Mouse (Mus musculus): ENCODE measurements at regions not wholly inside any gene's neighbourhood (a gene's known extent, or its start where the extent isn't known, plus 50 kb on each side); places are given as distances from the start of the nearest gene placed in this dataset.

DNA sequence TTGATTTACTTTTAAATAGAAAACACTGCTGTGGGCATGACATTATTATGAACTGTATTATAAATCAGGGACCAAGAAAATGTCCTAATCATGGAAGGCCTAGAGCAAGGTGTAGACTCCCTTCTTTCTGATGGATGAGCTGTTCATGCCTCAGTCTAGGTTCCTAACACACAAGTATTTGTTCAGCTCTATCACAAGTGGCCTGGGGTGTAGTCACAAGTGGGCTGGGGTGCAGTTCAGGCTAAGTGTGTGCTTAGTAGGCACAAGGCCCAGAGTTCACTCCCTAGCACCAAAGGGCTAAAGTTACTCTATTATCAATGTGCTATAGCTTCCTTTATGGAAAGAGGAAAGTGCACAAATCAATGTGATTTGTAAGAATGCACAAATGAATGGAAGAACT is 55.6 kb upstream of the Bmp2 start:
- Histone ChIP-seq H3K9me3 (replicated peaks) (no peaks in the 10 kb centered on the region), H3K27ac (no peak overlapping the region), H3K4me3 (replicated peaks) (no peak overlapping the region), H3K4me1 (replicated peaks) (peaks cover 15% of the 10 kb centered on the region), H3K4me2 (no peak overlapping the region), H3K27me3 (no peaks in the 10 kb centered on the region), H3K9ac (no peak overlapping the region), H3K36me3 (no peaks in the 10 kb centered on the region)
- no peak for DNase-seq
- no peak for ATAC-seq (ENCODE audit: low read depth)

DNA sequence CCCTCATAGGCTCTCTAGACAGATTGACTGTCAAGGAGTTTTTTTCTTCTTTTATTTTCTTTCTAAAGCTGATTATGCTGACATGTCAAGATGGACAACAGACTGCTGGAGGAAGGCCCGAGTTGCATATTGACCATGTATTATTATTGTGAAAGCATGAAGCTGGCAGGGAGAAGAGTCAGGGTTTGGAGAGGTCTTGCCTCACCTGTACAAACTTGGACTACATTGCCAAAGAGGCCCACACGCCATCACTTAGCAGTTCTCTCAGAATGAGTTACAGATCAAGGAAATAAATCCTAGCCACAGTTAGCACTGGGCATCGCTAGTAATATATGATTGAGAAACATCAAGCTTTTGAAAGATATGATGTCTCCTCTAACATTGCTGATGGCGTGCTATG is 54.9 kb upstream of the Bmp2 start:
- 56% methylated on average over 4 of the region's 4 CpGs for WGBS (ENCODE audit: insufficient replicate concordance)
- Histone ChIP-seq H3K36me3 (no peaks in the 10 kb centered on the region), H3K27me3 (no peaks in the 10 kb centered on the region), H3K4me2 (no peak overlapping the region), H3K9me3 (replicated peaks) (no peaks in the 10 kb centered on the region), H3K4me1 (replicated peaks) (peaks cover 15% of the 10 kb centered on the region), H3K27ac (no peak overlapping the region), H3K9ac (no peak overlapping the region), H3K4me3 (replicated peaks) (no peak overlapping the region)
- DNase-seq: no peak
- ATAC-seq (ENCODE audit: low read depth): no peak

DNA sequence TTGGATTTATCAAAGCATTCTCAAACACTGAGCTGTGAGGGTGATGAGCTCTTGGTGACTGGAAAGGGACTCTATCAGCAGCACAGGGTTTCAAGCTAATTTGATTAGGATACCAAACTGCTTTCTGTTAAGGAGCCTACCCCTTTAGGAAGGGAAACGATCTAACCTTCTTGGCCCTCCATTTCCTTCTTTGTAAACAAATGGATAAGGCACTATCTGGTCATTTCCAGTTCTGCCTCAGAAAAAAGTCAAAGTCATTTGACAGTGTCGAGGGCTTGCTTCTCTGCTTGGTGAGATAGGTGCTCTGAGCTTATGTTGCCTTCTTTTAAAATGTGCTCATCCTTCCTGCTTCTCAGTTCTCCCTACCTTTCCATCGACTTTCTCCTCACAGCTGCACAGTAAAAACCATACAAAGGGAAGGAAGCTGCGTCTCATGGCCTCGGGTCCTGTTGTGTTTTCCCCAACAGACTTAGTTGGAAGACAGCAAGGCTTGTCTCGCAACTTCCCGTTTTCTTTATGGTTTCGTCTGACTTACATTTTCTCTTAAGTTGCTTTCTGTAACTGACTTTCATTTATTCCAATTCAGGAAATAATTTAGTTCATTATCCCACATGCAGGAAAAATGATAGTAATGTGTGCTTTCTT is 54.3 kb upstream of the Bmp2 start:
- Histone ChIP-seq H3K27me3 (no peaks in the 10 kb centered on the region), H3K4me1 (replicated peaks) (peaks cover 15% of the 10 kb centered on the region), H3K27ac (no peak overlapping the region), H3K9ac (no peak overlapping the region), H3K4me3 (replicated peaks) (no peak overlapping the region), H3K36me3 (no peaks in the 10 kb centered on the region), H3K4me2 (no peak overlapping the region), H3K9me3 (replicated peaks) (no peaks in the 10 kb centered on the region)
- ATAC-seq (ENCODE audit: low read depth) (no peak), DNase-seq (no peak)
- 21% methylated on average over 8 of the region's 8 CpGs for WGBS (ENCODE audit: insufficient replicate concordance)

DNA sequence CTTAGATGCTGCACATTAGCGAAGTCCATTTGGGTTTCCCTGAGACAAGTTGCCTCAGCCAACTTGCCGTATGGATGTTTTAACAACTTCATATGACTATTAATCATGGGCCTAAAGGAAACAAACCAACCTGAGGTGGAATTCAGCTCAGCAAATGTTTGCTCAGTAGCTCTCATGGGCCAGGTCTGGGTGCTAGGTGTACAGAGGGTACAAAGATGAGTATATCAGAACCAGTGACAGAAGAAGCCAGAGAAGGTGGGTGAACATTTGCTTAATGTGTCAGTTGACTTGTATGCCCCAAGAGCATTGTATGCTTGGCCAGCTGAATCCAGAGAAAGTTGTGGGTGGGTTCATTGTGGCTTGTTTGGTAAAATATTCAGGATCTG is 53.8 kb upstream of the Bmp2 start:
- WGBS (ENCODE audit: insufficient replicate concordance): 68% methylated on average over 2 of the region's 2 CpGs

DNA sequence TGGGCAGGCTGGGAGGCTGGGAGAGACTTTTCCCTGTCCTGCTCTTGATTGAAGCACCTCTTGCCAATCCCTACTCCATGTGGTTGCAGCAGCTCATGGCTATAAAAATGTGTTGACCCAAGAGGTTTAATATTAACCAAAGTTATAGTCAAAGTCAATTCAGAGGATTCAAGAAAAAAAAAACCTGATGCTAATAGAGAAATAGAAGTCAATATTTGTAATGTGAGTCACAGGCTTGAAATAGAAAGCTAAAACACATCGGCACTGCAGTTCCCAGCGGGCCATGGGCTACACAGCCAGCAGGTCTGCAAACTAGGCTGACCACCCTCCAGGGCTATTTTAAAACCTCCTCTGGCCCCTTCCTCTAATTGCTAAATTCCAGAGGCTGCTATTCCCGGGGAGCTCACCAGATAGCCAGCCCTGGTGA is 53.2 kb upstream of the Bmp2 start:
- peak; percentile 49 for ATAC-seq (ENCODE audit: low read depth)
- 46% methylated on average over 3 of the region's 3 CpGs for WGBS (ENCODE audit: insufficient replicate concordance)
- no peak for DNase-seq
- Histone ChIP-seq H3K4me2 (no peak overlapping the region), H3K9me3 (replicated peaks) (no peaks in the 10 kb centered on the region), H3K4me1 (replicated peaks) (peaks cover 15% of the 10 kb centered on the region), H3K27ac (no peak overlapping the region), H3K4me3 (replicated peaks) (no peak overlapping the region), H3K36me3 (no peaks in the 10 kb centered on the region), H3K27me3 (no peaks in the 10 kb centered on the region), H3K9ac (no peak overlapping the region)

More for the DNA sequence above, 53.8 kb upstream of the Bmp2 start:
- Histone ChIP-seq H3K27me3 (no peaks in the 10 kb centered on the region), H3K9ac (no peak overlapping the region), H3K9me3 (replicated peaks) (no peaks in the 10 kb centered on the region), H3K36me3 (no peaks in the 10 kb centered on the region), H3K4me2 (no peak overlapping the region), H3K4me3 (replicated peaks) (no peak overlapping the region), H3K4me1 (replicated peaks) (peaks cover 15% of the 10 kb centered on the region), H3K27ac (no peak overlapping the region)
- ATAC-seq (ENCODE audit: low read depth) (no peak), DNase-seq (no peak)

DNA sequence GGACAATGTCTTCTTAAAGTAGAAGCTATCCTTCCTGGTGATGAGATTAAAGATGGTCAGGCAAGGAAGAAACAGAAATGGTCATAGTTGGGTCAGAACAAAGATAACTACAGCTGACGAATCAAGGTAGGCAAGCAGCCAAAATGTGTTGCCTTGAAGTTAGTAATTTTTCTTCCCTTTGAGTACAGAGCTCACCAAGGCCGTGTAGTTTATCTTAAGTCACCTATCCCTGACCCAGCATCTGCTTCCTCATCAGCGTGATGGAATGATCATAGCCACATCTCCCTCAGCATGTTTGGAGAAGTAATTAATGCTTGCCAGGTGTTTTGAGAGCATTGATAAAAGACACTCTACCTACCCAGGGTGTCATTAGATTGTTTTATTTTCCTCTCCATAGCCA is 52.1 kb upstream of the Bmp2 start:
- Histone ChIP-seq H3K4me3 (replicated peaks) (no peak overlapping the region), H3K4me1 (replicated peaks) (peaks cover 15% of the 10 kb centered on the region), H3K27me3 (no peaks in the 10 kb centered on the region), H3K9me3 (replicated peaks) (no peaks in the 10 kb centered on the region), H3K36me3 (no peaks in the 10 kb centered on the region), H3K27ac (no peak overlapping the region), H3K4me2 (no peak overlapping the region), H3K9ac (no peak overlapping the region)
- 48% methylated on average over 3 of the region's 3 CpGs for WGBS (ENCODE audit: insufficient replicate concordance)
- ATAC-seq (ENCODE audit: low read depth) (no peak), DNase-seq (no peak)
